Mouse (Mus musculus) testis, adult 2 months (tissue): ENCODE results near the gene Gm5244.

Experiments
- CTCF ChIP-seq: fragments of 200-500 bp; IDR thresholded peaks from 2 replicates; pipeline ENCODE4 v1.5.1; 2012; ENCODE audit warnings: low read depth, mild to moderate bottlenecking, inconsistent platforms, low read length, moderate library complexity; ENCODE audit not compliant: control insufficient read depth, insufficient read depth, insufficient replicate concordance
- POLR2A ChIP-seq: fragments of 200-500 bp; IDR thresholded peaks from 2 replicates; pipeline ENCODE4 v1.6.1; 2012; ENCODE audit warnings: low read depth, mild to moderate bottlenecking, inconsistent platforms, low read length, moderate library complexity; ENCODE audit not compliant: control insufficient read depth

GRCm38 (mm10) chr19:12804237-12804636, 42.2 kb upstream of the Gm5244 start:
- TF ChIP-seq CTCF (no peak), POLR2A (no peak)
